Comparison of ENCODE assay signal across 18 mouse cellular contexts in the genomic region with DNA sequence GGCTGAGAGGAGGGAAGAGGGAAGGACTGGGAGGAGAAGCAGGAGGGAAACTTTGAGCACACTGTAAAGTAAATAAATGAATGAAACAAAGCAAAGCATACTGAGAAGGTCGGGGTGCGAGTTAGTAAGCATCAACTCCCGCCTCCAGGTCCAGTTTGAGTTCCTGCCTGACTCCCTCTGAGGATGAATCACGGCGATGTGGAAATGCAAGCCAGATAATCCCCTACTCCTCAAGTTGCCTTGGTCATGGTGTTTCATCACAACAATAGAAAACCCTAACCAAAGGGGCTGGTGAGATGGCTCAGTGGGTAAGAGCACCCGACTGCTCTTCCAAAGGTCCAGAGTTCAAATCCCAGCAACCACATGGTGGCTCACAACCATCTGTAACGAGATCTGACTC.
"Had no signal": no experiment of that assay in that cellular context is flagged by ENCODE, and none has a peak within 500 bp of the region (broad histone marks: within the 10 kb centered on the region; RNA-seq: fewer than 3 reads in every experiment).

No protein-coding gene starts in this region.

- H3K9ac ChIP-seq: liver, embryonic 14.5 days; lung, embryonic 15.5 days; midbrain, embryonic 13.5 days; neural tube, embryonic 13.5 days had no signal

- H3K9me3 ChIP-seq: lung, embryonic 15.5 days; megakaryocyte, embryonic 14.5 days; midbrain, embryonic 10.5 days; midbrain, embryonic 13.5 days; neural tube, embryonic 13.5 days had no signal

- H3K27me3 ChIP-seq: lung, embryonic 15.5 days; megakaryocyte, embryonic 14.5 days; midbrain, embryonic 13.5 days; neural tube, embryonic 13.5 days had no signal

- H3K27ac ChIP-seq: liver, embryonic 14.5 days; lung, embryonic 15.5 days; midbrain, embryonic 10.5 days; midbrain, embryonic 13.5 days; neural tube, embryonic 13.5 days had no signal

- DNase-seq: kidney, adult 8-10 months; kidney, postnatal 4 days; lung, adult 18-20 months; lung, postnatal 10 days; lung, postnatal 36 days; retina, postnatal 1 day; thymus, adult 18-20 months; thymus, postnatal 36 days had no signal

- H3K4me3 ChIP-seq: lung, embryonic 15.5 days; megakaryocyte, embryonic 14.5 days; midbrain, embryonic 10.5 days; midbrain, embryonic 13.5 days; myocyte; neural tube, embryonic 13.5 days had no signal

- H3K4me1 ChIP-seq: lung, embryonic 15.5 days; midbrain, embryonic 10.5 days; midbrain, embryonic 13.5 days; neural tube, embryonic 13.5 days had no signal

- ATAC-seq: intestine, postnatal 0 days; midbrain, embryonic 13.5 days; midbrain, embryonic 16.5 days had no signal

- H3K4me2 ChIP-seq: liver, embryonic 11.5 days; lung, embryonic 15.5 days; midbrain, embryonic 13.5 days; neural tube, embryonic 13.5 days had no signal
